Mouse (Mus musculus) natural killer cell, adult 2 months (primary cell): ENCODE measurements around the gene Hba-a1.
"Not testable (repeated sequence)": the region's sequence is repeated elsewhere in the genome, so short reads cannot be mapped to it uniquely, and the experiment has no call there.

ENCODE experiments used
- DNase-seq, 2 experiments: peaks; one replicate each; pipeline ENCODE4 v3.0.0; 2022; ENCODE audit warnings: low spot score in 2 of 2

Gene Hba-a1

DNA sequence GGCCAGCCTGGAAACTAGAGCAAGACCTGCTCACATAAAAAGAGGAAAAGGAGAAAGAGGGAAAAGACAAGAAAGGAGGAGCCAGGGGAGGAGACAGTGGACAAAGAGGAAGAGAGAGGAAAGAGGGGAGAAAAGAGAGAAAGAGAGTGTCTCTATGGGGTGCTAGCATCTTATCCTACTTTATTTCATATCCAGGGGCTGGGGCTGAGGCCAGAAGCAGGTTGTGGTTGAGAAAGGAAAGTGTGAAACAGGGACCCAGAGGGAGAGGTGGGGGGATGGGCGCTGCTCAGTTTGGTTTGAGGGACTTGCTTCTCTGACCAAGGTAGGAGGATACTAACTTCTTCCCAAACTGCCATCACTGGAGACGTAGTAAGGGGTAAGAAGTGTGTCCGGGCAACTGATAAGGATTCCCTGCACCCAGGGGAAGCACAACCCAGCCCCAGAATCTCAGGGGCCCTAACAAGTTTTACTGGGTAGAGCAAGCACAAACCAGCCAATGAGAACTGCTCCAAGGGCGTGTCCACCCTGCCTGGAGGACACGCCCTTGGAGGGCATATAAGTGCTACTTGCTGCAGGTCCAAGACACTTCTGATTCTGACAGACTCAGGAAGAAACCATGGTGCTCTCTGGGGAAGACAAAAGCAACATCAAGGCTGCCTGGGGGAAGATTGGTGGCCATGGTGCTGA, at the start of gene Hba-a1:
Gene Hba-a1, plus strand, starts transcription at position 421 of the 687 bp plus-strand sequence.
- not testable (repeated sequence) for DNase-seq

DNA sequence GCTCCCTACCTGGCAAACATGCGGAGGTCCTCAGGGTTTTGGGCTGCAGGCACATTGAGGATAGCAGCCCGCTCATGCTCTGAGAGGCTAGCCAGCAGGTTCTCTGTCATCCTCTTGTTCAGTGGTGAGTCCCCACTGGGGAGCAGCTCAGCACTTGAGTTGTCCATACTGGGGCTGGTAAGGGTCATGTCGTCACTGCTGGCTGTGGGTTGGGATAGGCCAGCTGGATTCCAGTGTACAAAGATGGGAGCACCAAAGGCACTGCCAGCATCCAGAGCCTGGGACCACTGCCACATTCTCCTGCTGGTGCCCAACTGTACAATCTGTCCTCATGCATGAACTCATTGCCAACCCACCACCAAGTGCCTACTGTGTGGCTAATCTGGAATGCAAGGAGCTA, 49.4 kb upstream of the Hba-a1 start:
- no peak for DNase-seq

DNA sequence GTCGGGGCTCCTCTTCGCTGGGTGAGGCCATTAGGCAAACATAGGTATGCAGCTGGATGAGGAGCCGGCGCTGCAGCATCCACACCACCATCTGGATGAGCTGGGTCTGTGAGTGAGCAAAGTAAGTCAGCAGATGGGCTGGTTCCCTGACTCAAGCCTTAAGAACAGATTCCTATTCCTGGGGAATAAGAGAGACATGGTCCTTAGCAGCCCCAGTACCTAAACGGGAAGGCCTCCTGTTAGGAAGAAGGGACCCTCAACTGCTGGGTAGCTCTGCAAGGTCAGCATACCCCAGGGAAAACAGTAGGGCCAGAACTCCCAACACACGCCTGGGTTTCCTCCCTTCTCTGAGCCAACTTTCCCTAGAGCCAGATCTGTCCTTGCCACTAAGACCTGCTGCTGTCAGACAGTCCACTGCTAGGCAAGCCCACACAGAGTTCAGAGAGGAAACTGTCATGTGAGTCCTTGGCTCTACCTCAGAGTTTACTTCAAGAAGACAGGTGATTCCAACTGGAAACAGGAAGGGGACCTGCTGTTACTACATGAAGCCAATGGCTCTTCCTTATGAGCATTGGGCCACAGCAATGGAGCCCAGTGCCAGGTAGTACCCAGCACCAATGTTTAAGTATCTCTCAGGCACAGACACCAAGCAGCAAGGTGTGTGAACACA, 48.4 kb upstream of the Hba-a1 start:
- DNase-seq, result no peak

DNA sequence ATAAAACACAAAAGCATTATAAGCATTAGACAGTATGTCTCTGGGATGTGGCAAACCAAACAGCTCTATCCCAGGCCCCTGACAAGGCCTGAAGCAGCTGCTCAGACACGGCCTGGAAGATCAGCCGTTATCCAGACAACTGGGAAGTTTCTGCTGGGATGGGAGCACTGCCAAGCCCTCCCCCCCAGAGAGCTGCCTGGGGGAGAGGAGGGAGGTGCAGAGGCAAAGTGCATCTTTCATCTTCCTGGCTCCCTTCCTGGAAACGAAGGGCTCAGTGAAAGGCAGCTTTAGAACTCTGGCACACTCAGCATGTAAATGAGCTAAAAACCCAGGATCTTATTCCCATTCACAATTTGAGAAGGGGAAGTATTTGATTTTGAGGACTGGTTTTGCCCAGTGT, 47.7 kb upstream of the Hba-a1 start:
- DNase-seq, result no peak

DNA sequence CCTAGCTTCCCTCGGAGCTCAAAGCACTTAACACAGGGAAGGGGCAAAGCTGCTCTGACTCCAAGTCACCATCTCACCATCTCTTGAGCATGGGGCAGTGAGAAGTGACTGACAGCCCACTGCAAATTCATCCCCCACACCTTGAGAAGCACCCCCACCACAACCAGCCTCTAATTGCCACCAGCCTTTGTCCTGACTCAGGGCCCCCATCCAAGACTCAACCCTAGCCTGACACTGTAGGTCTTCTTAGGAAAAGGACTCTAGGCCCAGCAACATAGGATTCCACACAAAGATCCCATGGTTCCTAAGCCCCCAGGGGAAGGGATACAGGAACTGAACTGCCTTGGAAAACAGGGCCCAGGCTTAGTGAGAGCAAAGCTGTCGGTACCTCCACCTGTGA, 47.2 kb upstream of the Hba-a1 start:
- DNase-seq, result no peak

DNA sequence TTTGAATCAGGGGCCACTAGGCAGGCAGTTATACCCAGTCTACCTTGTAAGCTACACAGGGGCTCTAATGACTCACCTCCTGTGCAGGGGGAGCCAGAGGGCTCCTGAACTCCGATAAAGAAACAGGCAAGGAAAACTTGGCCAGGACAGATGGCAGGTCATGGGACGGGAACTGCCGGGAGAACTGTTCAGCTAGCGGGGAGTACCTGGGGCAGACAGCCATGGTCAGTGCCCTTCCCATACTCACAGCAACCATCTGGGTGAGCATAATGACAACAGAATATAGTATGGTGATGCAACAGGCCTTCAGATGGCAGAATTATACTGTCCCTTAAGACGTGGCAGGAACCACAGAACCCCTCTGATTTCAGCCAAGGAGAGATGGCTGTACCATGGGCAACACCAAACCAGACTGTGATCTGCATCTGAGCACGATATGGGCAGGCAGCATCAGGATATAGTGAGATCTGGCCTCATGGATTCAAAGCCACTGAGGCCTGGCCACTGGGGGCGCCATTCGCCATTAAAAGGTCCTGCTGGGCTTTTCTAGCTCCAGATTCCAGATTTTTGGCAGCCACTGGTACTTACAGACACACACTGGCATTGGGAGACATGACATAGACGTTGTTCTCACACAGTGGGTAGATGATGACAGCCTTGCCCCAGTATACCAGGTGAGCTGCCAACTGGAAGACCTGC, 46.5 kb upstream of the Hba-a1 start:
- DNase-seq, result peak in 1 of 2 experiments; percentile 31

DNA sequence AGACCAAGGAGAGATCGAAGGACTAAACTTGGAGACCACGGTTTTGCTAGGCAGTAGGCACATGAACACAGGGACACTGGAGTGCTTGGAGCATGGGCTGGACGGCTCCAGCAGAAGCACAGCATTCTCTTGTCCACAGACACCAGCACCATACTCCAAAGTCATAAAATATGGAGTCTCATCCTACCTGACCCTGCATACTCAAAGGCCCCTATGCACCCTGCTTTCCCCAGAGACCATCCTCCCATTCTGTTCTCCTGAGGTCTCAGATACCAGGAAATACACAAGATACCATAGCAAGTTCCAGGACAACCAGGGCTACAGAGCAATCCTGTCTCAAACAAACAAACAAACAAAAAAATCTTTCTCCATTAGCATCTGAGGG, 45.9 kb upstream of the Hba-a1 start:
- no peak for DNase-seq

DNA sequence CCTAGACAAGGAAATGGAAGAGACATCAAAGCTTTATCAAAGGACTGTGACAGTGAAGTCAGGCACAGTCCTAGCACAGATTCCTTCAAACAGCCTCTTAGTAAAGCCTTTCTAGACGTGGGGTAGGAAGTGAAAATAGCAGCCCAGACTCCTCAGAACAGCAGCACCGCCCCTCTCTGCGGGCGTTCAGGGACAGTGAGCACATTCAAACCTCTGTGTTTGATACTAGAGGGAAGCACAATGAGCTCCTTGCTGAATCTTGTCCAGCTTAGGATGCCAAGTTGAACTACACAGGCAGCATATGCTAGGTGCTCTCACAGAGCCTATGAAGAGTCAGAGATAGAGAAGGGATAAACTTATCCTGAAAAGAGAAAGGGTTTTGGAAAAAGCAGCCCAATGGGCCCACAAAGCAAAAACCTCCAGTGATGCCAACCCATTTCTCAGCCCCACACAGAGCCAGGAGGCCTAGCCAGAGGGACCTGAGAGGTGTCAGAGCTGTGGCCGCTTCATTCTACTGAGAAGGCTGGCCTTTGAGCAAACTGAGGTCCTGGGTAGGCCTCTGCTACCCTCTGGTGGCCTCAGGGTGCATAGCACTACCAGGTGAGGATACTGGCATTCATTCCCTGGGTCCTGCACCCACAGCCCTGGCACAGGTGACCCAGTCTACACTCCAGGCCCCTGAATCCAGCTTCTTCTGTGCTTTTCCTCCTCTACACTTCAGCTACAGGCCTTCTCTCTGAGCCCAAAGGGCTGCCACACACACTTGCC, 45.0 kb upstream of the Hba-a1 start:
- DNase-seq, result peak; percentile 62 to 78

DNA sequence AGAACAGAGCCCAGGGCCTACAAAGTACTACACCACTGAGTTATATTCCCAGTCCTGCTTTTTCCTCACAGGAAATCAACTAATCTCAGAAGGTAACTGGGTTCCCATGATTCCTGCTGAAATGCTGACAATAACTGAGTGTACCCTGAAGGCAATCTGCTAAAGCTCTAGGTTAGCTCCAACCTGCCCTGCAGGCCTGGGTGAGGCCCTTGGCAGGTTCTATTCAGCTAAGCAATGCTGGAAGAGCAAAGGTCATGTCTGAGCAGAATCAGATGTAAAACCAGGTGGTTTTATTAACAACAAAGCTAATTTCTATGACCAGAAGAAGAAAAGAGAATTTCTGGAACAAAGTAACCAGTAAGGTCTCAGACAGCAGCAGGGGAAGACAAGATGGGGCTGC, 41.9 kb upstream of the Hba-a1 start:
- DNase-seq, result no peak

DNA sequence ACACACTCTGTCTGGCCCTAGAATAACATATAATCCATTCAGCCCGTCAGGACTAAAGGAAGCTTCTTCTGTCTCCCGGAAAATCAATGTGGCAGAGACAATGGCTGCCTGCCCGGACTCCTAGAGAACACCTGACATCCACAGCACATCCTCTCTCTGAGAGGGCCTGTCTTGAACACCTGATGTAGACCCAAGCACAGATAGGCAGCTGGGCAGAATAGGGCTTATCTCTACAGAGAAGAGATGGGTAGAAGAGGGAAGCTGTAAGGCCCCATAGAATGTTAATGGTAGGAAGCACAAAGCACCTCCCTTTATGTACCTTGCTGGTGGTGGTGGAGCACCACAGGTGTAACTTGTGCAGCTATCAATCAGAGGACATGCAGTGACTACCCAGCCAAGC, 41.1 kb upstream of the Hba-a1 start:
- no peak for DNase-seq

DNA sequence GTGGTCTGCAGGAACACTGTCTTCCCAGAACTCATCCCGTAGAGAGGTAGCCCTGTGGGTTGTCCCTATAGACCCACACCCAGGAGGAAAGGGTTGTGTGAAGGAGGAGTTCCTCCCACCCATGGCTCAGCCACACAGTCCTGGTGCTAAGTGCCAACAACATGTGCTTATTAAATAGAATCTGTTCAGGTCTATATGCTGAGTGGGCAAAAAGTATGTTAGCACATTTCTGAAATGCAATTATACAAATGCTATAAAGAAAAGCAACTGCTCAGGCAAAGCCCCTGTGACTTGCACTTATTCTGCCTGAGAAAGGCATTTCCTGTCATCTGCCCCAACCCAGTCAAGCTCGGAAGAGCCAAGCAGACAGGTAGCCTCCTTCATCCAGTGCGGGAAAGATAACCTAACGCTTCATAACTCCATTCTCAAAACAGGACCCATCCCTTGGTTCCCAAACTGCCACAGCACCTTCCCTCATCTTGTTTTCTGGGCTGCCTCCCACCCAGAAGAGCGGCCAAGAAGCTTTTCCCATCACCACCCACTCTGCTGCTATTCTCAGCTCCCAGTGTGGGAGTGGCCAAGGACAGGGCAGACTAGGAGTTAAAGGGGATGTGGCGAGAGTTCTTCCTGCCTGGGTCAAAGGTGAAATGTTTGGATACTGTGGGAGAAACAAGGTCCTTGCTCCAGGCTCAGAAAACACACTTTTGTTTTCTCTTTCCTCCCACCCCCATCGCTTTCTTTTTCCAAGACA, 39.9 kb upstream of the Hba-a1 start:
- DNase-seq, result no peak

DNA sequence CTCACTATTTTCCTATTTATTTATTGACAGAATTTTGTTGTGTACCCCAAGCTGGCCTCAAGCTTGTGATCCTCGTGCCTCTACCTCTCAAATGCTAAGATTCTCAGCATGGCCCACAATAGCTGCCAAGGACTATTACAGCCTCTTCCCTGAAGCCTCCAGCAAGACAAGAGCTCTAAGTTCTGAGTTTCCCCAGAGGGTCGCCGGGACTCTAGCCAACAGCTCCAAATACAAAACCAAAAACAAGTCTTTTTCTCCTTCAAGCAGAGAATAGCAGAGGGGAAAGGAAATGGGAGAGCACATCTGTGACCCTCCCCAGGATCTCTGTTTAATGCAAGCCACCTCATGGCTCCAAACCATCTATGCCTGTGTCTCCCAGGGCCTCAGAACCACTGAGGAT, 39.2 kb upstream of the Hba-a1 start:
- DNase-seq, result no peak

DNA sequence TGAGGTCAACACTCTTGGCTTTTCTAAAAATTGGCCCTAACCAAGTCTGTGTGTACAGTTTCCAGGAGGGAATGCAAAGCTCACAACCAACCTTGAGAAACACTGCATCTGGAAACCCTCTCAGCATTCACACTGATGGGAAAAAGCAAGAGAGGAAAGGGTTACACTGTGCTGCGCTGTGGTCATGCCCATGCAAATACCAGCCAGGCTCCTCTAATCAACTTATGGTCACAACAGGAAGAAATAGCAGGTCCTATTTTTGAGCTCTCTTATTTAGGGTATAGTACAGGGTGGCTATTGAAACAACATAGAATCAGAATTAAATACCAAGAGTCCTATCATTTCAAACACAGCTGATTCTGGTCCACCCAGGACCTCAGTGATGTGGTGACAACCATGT, 38.7 kb upstream of the Hba-a1 start:
- DNase-seq, result no peak

DNA sequence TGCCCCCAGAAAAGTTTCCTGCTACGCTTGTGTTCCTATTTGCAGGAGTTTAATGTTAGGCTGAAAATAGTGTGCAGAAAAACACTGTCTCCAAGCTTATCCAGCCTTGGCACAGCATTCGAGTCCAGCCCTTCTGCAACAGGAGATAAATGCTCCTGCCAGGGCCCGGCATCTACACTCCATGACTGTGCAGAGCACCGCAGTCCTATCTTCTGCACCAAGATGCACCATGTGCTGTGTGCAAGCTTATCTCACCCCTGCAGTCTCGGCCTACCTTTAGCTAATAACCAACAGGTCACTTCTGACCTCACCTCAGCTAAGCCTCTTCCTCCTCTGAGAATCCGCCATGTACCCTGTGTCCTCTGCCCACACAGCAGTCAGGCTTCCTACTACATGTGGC, 37.7 kb upstream of the Hba-a1 start:
- no peak for DNase-seq

DNA sequence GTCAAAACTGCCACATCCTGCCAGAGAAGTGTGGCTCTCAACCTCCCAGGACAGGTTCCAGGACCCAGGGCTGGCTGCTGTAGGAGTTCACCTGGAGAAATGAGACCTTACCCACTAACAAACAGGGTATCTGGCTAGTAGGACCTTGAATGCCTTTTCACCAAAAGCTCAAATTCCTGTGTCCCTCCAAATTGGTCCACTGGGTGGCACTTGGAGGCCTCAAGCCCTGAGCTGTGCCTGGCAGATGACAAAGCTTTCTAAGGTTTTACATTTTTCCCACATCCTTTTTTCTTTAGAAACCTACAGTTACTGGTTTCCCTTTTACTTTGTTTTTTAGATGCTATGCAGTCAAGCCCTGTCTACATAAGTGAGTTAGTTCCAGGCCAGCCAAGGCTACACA, 36.2 kb upstream of the Hba-a1 start:
- DNase-seq, result no peak

DNA sequence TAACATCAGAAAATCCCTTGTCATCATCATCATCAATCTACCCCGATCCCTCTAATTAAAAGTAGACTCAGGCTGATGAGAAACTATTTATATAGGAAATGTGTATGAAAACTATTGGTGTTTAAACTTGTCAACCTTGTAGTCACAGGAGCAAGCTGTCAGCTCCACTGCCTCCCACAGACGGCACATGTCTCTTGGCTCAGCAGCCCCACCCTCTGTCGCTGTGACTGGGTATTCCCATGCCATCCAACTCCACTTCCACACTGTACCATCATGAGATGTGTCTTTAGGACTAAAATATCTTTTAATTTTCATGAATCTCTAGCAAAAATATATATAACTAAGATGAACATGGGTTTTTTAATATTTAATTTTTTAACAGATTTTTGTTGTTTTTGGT, 35.0 kb upstream of the Hba-a1 start:
- DNase-seq, result no peak

DNA sequence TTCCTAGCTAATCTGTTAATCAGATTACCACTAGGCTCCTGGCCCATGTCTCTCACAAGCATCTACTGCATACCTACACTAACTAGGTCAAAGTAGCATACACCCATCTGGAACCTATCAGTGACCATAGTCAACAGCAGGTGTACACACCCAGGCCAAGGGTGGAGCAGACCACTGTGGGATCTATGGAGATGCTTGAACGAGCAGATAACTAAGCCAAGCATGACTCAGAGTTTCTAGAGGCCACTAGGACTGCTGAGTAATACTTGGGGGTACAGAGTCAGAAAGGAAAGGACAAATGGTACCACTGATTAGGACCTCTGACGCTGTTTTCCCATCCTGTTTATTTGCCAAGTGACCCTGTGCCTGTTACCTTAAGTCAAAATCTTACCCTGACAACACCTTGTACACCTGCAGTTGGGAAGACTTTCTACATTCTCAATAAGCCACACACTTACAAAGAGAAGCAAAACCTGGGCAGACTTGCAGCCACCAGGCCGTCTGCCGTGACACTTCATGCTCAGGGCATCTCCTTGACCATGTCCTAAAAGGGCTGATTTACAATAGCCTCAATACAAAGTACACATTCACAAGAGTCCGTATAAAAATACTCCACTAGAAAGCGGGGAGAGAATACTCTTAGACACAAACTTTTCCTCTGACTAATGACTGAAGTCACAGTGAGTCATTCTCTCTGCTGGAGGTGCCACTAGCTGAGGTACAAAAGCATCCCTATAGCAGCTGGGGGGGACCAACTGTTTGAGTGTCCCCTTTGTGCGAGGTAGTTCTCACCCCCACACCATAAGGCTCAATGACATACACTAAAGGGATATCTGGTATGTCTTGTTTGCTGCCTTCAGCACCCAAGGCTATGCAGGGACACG, 32.2 kb upstream of the Hba-a1 start:
- no peak for DNase-seq

DNA sequence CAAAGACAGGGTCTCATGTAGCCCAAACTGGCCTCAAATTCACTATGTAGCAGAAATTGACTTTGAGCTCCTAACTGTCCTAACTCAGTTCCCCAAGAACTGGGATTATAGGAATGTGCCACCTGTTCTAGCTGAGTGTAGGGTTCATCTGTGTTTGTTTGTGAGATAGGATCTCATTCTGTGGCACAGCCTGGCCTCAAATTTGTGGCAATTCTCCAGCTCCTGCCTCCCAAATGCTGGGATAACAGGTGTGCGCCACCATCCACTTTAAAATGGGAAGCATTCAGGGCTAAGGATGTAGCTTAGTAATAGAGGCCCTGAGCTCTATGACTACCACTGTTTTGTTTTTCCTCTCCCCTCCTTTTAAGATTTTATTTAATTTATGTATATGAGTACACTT, 30.2 kb upstream of the Hba-a1 start:
- DNase-seq, result no peak

DNA sequence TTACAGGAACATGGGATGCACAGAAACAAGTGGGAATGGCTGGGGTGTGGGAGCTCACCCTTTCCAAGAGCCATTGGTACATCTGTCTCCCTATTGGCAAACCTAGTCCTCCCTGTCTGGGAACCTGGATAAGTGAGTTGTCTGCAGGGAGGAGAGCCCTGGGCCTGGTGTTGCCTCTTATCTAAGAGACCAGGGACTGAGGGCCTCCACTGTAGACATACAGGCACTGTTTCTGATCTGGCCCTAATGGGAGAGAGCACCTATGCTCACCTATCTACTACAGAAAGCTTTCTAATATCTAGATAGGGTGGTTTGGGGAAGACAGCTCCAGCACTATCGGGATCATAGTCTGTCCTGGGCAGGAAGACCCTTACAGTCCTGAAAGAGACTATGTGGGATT, 27.2 kb upstream of the Hba-a1 start:
- no peak for DNase-seq

DNA sequence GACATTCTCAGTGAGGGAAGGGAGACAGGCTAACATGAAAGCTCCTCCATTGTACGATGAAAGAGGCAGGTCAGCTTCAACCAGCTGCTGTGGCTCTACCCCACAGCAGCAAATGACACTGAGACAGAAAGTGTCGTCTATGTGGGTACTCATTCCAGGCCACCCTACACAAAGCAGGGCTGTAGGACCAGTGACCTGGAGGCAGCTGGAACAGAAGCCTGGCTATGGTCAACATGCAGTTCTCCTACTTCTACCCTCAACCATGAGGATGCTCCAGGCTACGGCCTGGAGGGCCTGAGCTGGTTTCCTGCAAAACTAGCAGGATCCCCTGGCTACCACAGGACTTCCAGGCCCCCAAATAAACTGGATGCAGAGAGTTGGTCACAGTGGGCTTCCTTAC, 26.7 kb upstream of the Hba-a1 start:
- no peak for DNase-seq
